Mouse (Mus musculus): ENCODE measurements around the gene Gm10065. TPM values are rescaled to one million over a fixed set of nuclear protein-coding genes. Genes with fewer than 3 reads are reported as not detected.

Gm10065 gene
- polyA plus RNA-seq (2017; shearing (Covaris generic)), result not detected

DNA sequence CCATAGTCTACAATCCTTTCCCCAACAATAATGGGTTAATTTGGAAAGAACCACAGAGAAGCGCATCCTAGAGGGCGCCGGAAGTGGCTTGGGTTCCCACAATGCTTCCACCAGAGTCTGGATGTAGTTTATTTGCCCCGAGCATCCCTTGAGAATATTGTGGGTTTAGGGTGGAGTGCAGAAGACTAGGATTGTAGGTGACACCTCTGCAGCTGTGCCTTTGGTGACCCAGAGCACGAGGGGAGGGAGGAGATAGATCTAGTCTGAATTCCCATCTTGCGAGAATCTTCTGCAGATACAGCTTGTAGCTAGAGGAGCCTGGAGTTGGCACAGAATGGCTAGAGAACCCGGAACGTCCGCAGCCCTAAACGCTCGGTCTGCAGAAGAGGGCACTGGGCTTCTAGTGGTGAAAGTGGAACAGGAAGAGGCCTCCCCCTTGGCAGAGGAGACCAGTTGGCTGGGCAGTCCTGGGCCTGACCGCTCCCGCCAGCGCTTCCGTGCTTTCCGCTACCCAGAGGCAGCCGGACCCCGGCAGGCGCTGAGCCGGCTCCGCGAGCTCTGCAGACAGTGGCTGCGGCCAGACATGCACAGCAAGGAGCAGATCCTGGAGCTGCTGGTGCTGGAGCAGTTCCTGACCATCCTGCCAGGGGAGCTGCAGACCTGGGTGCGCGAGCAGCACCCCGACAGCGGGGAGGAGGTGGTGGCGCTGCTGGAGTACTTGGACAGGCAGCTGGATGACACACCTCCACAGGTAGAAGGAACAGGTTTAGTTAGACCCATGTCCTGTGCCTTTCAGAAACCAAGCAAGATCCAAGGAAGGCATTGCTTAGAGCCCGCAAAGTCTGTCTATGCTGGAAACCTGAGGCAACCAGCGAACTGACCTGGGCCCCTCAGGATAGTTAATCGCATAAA, at the start of gene Gm10065, which contains the start of gene Zkscan4:
Gm10065 (minus strand) TSS at position 683 of the 912 bp plus-strand sequence.
Zkscan4 (plus strand) TSS at position 149 of the 912 bp plus-strand sequence.

GRCm38 (mm10) chr13:21501182-21501581, 21.9 kb upstream of the Gm10065 start, which contains the start of gene Gm11273:
Gm11273 (minus strand) TSS chr13:21501418.

GRCm38 (mm10) chr13:21495080-21495479, 15.8 kb upstream of the Gm10065 start, which contains the start of gene AK157302:
AK157302 (plus strand) TSS chr13:21495223.

DNA sequence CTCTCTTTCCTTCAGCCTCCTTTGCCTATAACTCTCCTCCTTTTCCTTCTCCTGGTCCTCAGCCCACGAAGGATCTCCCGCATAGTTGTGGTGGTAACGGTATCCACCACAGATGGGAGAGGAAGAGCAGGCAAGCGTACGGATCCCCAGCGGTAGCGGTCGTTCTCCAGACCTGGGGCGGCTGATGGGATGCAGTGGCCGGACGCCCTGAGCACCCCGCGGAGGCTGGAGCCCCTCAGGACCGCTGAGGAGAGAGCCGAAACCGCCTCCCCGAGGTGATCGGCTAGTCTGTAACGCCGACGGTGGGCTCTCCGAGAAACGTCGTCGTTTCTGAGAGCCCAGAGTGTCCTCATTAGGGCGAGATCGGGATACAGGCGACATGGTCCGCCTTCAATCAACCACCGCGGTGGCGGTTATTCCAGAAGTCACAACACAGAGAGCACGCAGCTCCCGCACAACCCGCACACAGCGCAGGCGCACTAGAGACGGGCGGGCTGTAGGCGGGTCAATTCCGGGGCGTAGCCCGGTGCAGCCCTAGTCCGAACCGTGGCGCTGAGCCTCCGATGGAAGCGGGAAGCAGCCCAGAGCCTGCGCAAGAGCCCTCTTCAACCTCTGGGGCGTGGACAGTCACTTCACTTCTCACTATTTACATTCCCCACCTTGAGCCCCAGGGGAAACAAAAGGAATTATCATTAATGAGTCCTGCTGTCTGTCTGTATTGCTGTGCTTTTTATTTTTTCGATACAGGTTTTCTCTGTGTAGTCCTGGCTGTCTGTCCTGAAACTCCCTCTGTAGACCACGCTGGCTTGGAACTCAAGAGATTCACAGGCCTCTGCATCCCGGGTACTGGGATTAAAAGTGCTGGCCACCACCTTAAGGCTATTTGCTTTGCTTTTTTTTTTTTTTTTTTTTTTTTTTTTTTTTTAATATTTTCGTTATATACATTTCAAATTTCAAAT, 10.9 kb downstream of the Gm10065 start, which contains the start of gene Nkapl:
Nkapl (minus strand) TSS at position 449 of the 959 bp plus-strand sequence.

GRCm38 (mm10) chr13:21453449-21453848, 25.8 kb downstream of the Gm10065 start, which contains the start of gene Zscan26:
Zscan26 (minus strand) TSS chr13:21453730.

DNA sequence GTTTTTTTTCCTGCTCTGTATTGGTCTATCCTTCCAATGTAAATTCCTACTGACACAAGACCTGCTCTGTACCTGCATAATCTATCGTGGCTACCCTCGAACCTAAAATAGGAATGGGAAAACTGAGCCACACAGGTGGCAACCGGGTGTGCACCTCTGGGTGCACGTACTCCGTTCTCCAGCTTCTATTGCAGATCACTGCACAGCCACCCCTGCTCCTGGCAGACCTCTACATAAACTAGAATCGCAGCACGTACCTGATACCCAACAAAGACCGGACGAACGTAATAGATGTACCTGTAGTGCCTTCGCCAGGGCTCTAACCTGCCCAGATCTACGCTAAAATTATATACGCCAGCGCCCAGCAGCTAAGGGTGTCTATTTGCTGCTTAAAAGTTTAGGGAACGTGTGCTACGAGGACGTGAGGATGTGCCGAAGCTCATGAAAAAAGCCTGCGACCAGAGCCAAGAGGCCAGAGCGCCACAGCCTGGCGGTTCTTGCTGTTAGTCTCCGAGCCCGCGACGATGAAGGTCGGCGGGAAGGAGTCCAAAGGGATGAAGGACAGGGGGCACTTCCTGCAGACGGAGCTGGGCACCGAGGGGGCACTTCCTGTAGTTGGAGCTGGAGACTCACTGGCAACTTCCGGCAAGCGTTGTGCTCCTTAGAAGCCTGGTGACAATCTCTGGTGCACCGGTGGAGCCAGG, 38.6 kb downstream of the Gm10065 start, which contains the start of gene Pgbd1:
Pgbd1 (minus strand) TSS at position 556 of the 704 bp plus-strand sequence.

Other genes starting within 250 kb of the Gm10065 start
- gene Gpx5, start 186.7 kb downstream of the Gm10065 start, polyA plus RNA-seq (2017; shearing (Covaris generic)), result 0.22 TPM
- not detected for gene Gpx6, start 167.3 kb downstream of the Gm10065 start, polyA plus RNA-seq (2017; shearing (Covaris generic))
- gene Olfr1367, start 132.5 kb downstream of the Gm10065 start, polyA plus RNA-seq (2017; shearing (Covaris generic)), result not detected
- gene Zscan12, start 116.6 kb downstream of the Gm10065 start, polyA plus RNA-seq (2017; shearing (Covaris generic)), result 3.6 TPM
- gene Zkscan3, start 76.7 kb downstream of the Gm10065 start, polyA plus RNA-seq (2017; shearing (Covaris generic)), result 38.3 TPM
- gene Pgbd1, start 38.4 kb downstream of the Gm10065 start, polyA plus RNA-seq (2017; shearing (Covaris generic)), result 0.21 TPM
- 7.0 TPM for gene Zscan26, start 25.7 kb downstream of the Gm10065 start, polyA plus RNA-seq (2017; shearing (Covaris generic))
- gene Nkapl, start 10.9 kb downstream of the Gm10065 start, polyA plus RNA-seq (2017; shearing (Covaris generic)), result not detected
- not detected for gene Zkscan4, start 534 bp downstream of the Gm10065 start, polyA plus RNA-seq (2017; shearing (Covaris generic))
- gene AK157302, start 15.8 kb upstream of the Gm10065 start, polyA plus RNA-seq (2017; shearing (Covaris generic)), result 0.20 TPM
- 5.8 TPM for gene Gm11273, start 22.0 kb upstream of the Gm10065 start, polyA plus RNA-seq (2017; shearing (Covaris generic))
- 3.2 TPM for gene Zkscan8, start 51.7 kb upstream of the Gm10065 start, polyA plus RNA-seq (2017; shearing (Covaris generic))
- gene Olfr1366, start 63.4 kb upstream of the Gm10065 start, polyA plus RNA-seq (2017; shearing (Covaris generic)), result not detected
- not detected for gene Olfr1535, start 80.5 kb upstream of the Gm10065 start, polyA plus RNA-seq (2017; shearing (Covaris generic))
- not detected for gene Olfr1364, start 102.3 kb upstream of the Gm10065 start, polyA plus RNA-seq (2017; shearing (Covaris generic))
- not detected for gene Olfr1362, start 134.6 kb upstream of the Gm10065 start, polyA plus RNA-seq (2017; shearing (Covaris generic))
- gene Olfr11, start 163.1 kb upstream of the Gm10065 start, polyA plus RNA-seq (2017; shearing (Covaris generic)), result not detected
- not detected for gene Olfr1361, start 183.9 kb upstream of the Gm10065 start, polyA plus RNA-seq (2017; shearing (Covaris generic))
- gene Olfr1360, start 198.0 kb upstream of the Gm10065 start, polyA plus RNA-seq (2017; shearing (Covaris generic)), result not detected
- not detected for gene Olfr1359, start 218.7 kb upstream of the Gm10065 start, polyA plus RNA-seq (2017; shearing (Covaris generic))
- not detected for gene Hist1h2bl, start 236.7 kb upstream of the Gm10065 start, polyA plus RNA-seq (2017; shearing (Covaris generic))
- gene Hist1h2ai, start 237.0 kb upstream of the Gm10065 start, polyA plus RNA-seq (2017; shearing (Covaris generic)), result not detected
- not detected for gene Hist1h3h, start 238.2 kb upstream of the Gm10065 start, polyA plus RNA-seq (2017; shearing (Covaris generic))
- not detected for gene Hist1h2bm, start 242.6 kb upstream of the Gm10065 start, polyA plus RNA-seq (2017; shearing (Covaris generic))

Measured in effector memory CD4-positive, alpha-beta T cell, adult 5 months (primary cell).